In the genomic region with DNA sequence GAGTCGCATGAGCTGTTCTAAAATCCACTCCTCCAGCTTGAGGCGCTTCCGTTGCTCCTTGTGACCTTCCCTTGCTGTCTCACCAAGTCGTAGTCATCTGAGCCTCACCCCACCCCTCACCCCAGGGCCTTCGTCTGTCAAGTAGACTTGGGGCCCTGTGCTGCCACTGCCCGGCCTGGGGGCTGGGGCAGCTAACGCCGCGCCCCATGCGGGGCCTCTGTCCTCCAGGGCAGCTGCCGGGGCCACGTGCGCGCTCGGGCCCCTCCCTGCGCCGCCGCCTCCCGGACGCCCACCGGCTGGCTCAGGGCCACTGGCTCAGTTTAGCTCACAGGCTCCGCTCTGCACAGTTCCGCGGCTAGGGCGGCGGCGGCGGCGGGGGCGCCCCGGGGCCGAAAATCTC, we compare ENCODE assay signal across 8 mouse cellular contexts. TPM values are rescaled to one million over a fixed set of nuclear protein-coding genes. Genes with fewer than 3 reads are reported as not detected.
DNase-seq lines count a peak whose midpoint lies in the region; ATAC-seq and TF ChIP-seq lines count a peak whose summit lies in the region.

No protein-coding gene starts in this region.

- H3K4me1 ChIP-seq in kidney, postnatal 0 days (replicated peaks; ENCODE audit: insufficient read depth, low read length) = no peaks in the 10 kb centered on the region
- H3K4me1 ChIP-seq in kidney, adult 2 months (ENCODE audit: control insufficient read depth, insufficient read depth, low read length) = no peaks in the 10 kb centered on the region
- no peaks in the 10 kb centered on the region for H3K4me1 ChIP-seq in forebrain, embryonic 14.5 days (ENCODE audit: control insufficient read depth, insufficient read depth, low read length)
- H3K4me1 ChIP-seq in limb, embryonic 14.5 days (ENCODE audit: control insufficient read depth, insufficient read depth, low read length) = no peaks in the 10 kb centered on the region

- no peaks in the 10 kb centered on the region for H3K27me3 ChIP-seq in kidney, postnatal 0 days (ENCODE audit: insufficient read depth, low read length)
- H3K27me3 ChIP-seq in kidney, adult 2 months (replicated peaks; ENCODE audit: control insufficient read depth, insufficient read depth, low read length) = no peaks in the 10 kb centered on the region
- no peaks in the 10 kb centered on the region for H3K27me3 ChIP-seq in forebrain, embryonic 14.5 days (replicated peaks; ENCODE audit: control insufficient read depth, insufficient read depth, low read length)
- H3K27me3 ChIP-seq in limb, embryonic 14.5 days (ENCODE audit: control insufficient read depth, insufficient read depth, low read length) = no peaks in the 10 kb centered on the region

- WGBS in kidney, postnatal 0 days = 36% methylated on average over 32 of the region's 32 CpGs
- WGBS in kidney, adult 2 months = 14% methylated on average over 32 of the region's 32 CpGs
- WGBS in forebrain, embryonic 14.5 days = 40% methylated on average over 32 of the region's 32 CpGs
- WGBS in limb, embryonic 14.5 days = 25% methylated on average over 32 of the region's 32 CpGs

- peak overlapping the region; percentile 17; the same call in 1 of the 2 replicates for H3K4me3 ChIP-seq in kidney, postnatal 0 days (replicated peaks; ENCODE audit: low read depth, low read length)
- H3K4me3 ChIP-seq in kidney, adult 2 months (ENCODE audit: insufficient read depth, low read depth, low read length) = no peak overlapping the region
- no peak overlapping the region for H3K4me3 ChIP-seq in forebrain, embryonic 14.5 days (ENCODE audit: low read depth, low read length)
- 0 out of 2 replicates have a peak overlapping the region, but pooled peaks have one; percentile 8 for H3K4me3 ChIP-seq in limb, embryonic 14.5 days (replicated peaks; ENCODE audit: low read length)

- no peak for TF ChIP-seq CTCF in kidney, postnatal 0 days (IDR thresholded peaks at IDR 0.05; ENCODE audit: low read depth)
- no peak for TF ChIP-seq CTCF in kidney, adult 2 months (conservative IDR thresholded peaks at IDR 0.05; ENCODE audit: insufficient read depth, insufficient read length, low read depth, low read length)

- no peaks in the 10 kb centered on the region for H3K36me3 ChIP-seq in kidney, postnatal 0 days (ENCODE audit: insufficient read depth, low read length)
- H3K36me3 ChIP-seq in kidney, adult 2 months (ENCODE audit: control insufficient read depth, insufficient read depth, low read length) = no peaks in the 10 kb centered on the region
- no peaks in the 10 kb centered on the region for H3K36me3 ChIP-seq in forebrain, embryonic 14.5 days (ENCODE audit: control insufficient read depth, insufficient read depth, low read length)
- no peaks in the 10 kb centered on the region for H3K36me3 ChIP-seq in limb, embryonic 14.5 days (ENCODE audit: control insufficient read depth, insufficient read depth, low read length)

- peak; percentile 13 for DNase-seq in kidney, postnatal 0 days (ENCODE audit: low spot score)
- no peak for DNase-seq in kidney, adult 2 months
- DNase-seq in adrenal gland, postnatal 25 days = peak; percentile 17
- DNase-seq in forebrain, embryonic 14.5 days (ENCODE audit: low spot score) = no peak
- no peak for DNase-seq in limb, embryonic 14.5 days (ENCODE audit: low spot score)
- peak; percentile 29 for DNase-seq in right cerebral cortex, postnatal 25 days
- DNase-seq in spleen, postnatal 36 days (ENCODE audit: low spot score in 2 of 2) = no peak
- DNase-seq in thymus, adult 18-20 months = no peak

- H3K9me3 ChIP-seq in kidney, postnatal 0 days (replicated peaks; ENCODE audit: low read length) = no peaks in the 10 kb centered on the region
- H3K9me3 ChIP-seq in forebrain, embryonic 14.5 days (replicated peaks; ENCODE audit: control insufficient read depth, low read length) = no peaks in the 10 kb centered on the region
- H3K9me3 ChIP-seq in limb, embryonic 14.5 days (ENCODE audit: control insufficient read depth, low read length) = no peaks in the 10 kb centered on the region

- no peak overlapping the region for H3K9ac ChIP-seq in kidney, postnatal 0 days (ENCODE audit: low read depth, low read length)
- no peak overlapping the region for H3K9ac ChIP-seq in forebrain, embryonic 14.5 days (ENCODE audit: low read length)
- H3K9ac ChIP-seq in limb, embryonic 14.5 days (ENCODE audit: low read depth, low read length, severe bottlenecking) = no peak overlapping the region; the same call in 1 of the 2 replicates

- peak overlapping the region; percentile 38 for H3K4me2 ChIP-seq in kidney, postnatal 0 days (ENCODE audit: low read length)
- peak overlapping the region; percentile 25; the same call in 1 of the 2 replicates for H3K4me2 ChIP-seq in forebrain, embryonic 14.5 days (ENCODE audit: low read length)
- H3K4me2 ChIP-seq in limb, embryonic 14.5 days (replicated peaks; ENCODE audit: low read depth, low read length, severe bottlenecking) = peak overlapping the region; percentile 41

- TF ChIP-seq POLR2A in kidney, adult 2 months (IDR thresholded peaks at IDR 0.05; ENCODE audit: low read depth, low read length) = no peak
- TF ChIP-seq POLR2A in limb, embryonic 14.5 days (IDR thresholded peaks at IDR 0.05; ENCODE audit: borderline replicate concordance, extremely low read depth, insufficient read depth, insufficient read length) = no peak

- H3K27ac ChIP-seq in kidney, postnatal 0 days = no peak overlapping the region
- no peak overlapping the region for H3K27ac ChIP-seq in kidney, adult 2 months (ENCODE audit: insufficient read depth, low read depth, low read length)
- H3K27ac ChIP-seq in forebrain, embryonic 14.5 days (ENCODE audit: low read depth, low read length) = no peak overlapping the region
- H3K27ac ChIP-seq in limb, embryonic 14.5 days (replicated peaks; ENCODE audit: low read depth, low read length) = no peak overlapping the region

- peak; percentile 49; the same call in 1 of the 2 replicates for ATAC-seq in kidney, postnatal 0 days (replicated peaks; ENCODE audit: low FRiP score, low read depth)
- no peak for ATAC-seq in forebrain, embryonic 14.5 days
- ATAC-seq in limb, embryonic 14.5 days (ENCODE audit: low FRiP score, low read depth) = no peak

RNA-seq across cellular contexts. Expression of gene Mbtps2, which starts 14.4 kb away (rescaled TPM):
- 14.2 and 16.8 TPM in 2 replicates for polyA plus RNA-seq in kidney, postnatal 0 days (2015; fragmentation: Nextera tagmentation; extraction: Ambion mirVana)
- polyA plus RNA-seq in kidney, adult 2 months (2012; rRNA removed) = 5.9 and 11.3 TPM in 2 replicates
- 20.8 and 26.1 TPM in 2 replicates for total RNA-seq in adrenal gland, postnatal 25 days (2021)
- 27.9 and 30.6 TPM in 2 replicates for polyA plus RNA-seq in forebrain, embryonic 14.5 days (2014; fragmentation: Nextera tagmentation; extraction: Ambion mirVana)
- polyA plus RNA-seq in limb, embryonic 14.5 days (2012; rRNA removed) = 28.5 and 40.2 TPM in 2 replicates
- 18.7 and 22.1 TPM in 2 replicates for polyA plus RNA-seq in limb, embryonic 14.5 days (2014; fragmentation: Nextera tagmentation; extraction: Ambion mirVana)

RNA-seq across cellular contexts. Expression of gene Yy2, which starts 44.1 kb away (rescaled TPM):
- polyA plus RNA-seq in kidney, postnatal 0 days (2015; fragmentation: Nextera tagmentation; extraction: Ambion mirVana) = 2.6 TPM in 2 replicates
- polyA plus RNA-seq in kidney, adult 2 months (2012; rRNA removed) = not detected in 2 replicates
- total RNA-seq in adrenal gland, postnatal 25 days (2021) = 0.58 and 0.81 TPM in 2 replicates
- polyA plus RNA-seq in forebrain, embryonic 14.5 days (2014; fragmentation: Nextera tagmentation; extraction: Ambion mirVana) = 2.7 and 3.1 TPM in 2 replicates
- 2.9 TPM in 1 of 2 replicates, not detected in the other for polyA plus RNA-seq in limb, embryonic 14.5 days (2012; rRNA removed)
- 3.4 and 3.6 TPM in 2 replicates for polyA plus RNA-seq in limb, embryonic 14.5 days (2014; fragmentation: Nextera tagmentation; extraction: Ambion mirVana)

Comparison
In these comparisons a context has a peak if more than half of its experiments do, and no peak if none do; other contexts are left out.
1. DNase-seq: peak in kidney, postnatal 0 days (single experiment), adrenal gland, postnatal 25 days (single experiment) and right cerebral cortex, postnatal 25 days (single experiment); none in kidney, adult 2 months (single experiment), forebrain, embryonic 14.5 days (single experiment), limb, embryonic 14.5 days (single experiment), spleen, postnatal 36 days (0 of 2) and thymus, adult 18-20 months (0 of 2).
2. H3K4me3 ChIP-seq: peak in kidney, postnatal 0 days (single experiment) and limb, embryonic 14.5 days (single experiment); none in kidney, adult 2 months (single experiment) and forebrain, embryonic 14.5 days (single experiment).
3. Peak in every context shown above with its lines, with median percentiles within 50 percentile points of each other: H3K4me2 ChIP-seq.